Mouse (Mus musculus) spleen, postnatal 10 days (tissue): ENCODE results near the gene Abca7.

ENCODE experiments used
- DNase-seq, 2 experiments: peaks; one replicate each; pipeline ENCODE4 v3.0.0; 2021 to 2022; ENCODE audit warnings: low spot score in 2 of 2

Gene Abca7

DNA sequence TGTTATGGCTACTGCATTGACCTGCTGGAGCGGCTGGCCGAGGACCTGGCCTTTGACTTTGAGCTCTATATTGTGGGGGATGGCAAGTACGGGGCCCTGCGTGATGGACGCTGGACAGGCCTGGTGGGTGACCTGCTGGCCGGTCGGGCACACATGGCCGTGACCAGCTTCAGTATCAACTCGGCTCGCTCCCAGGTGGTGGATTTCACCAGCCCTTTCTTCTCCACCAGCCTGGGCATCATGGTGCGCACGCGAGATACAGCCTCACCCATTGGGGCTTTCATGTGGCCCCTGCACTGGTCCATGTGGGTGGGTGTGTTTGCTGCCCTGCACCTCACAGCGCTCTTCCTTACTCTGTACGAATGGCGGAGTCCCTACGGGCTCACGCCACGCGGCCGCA is 22.2 kb upstream of the Abca7 start:
- DNase-seq: no peak

- no peak for DNase-seq
Measured at GRCm38 (mm10) chr10:79974668-79975067, 21.6 kb upstream of the Abca7 start.

DNA sequence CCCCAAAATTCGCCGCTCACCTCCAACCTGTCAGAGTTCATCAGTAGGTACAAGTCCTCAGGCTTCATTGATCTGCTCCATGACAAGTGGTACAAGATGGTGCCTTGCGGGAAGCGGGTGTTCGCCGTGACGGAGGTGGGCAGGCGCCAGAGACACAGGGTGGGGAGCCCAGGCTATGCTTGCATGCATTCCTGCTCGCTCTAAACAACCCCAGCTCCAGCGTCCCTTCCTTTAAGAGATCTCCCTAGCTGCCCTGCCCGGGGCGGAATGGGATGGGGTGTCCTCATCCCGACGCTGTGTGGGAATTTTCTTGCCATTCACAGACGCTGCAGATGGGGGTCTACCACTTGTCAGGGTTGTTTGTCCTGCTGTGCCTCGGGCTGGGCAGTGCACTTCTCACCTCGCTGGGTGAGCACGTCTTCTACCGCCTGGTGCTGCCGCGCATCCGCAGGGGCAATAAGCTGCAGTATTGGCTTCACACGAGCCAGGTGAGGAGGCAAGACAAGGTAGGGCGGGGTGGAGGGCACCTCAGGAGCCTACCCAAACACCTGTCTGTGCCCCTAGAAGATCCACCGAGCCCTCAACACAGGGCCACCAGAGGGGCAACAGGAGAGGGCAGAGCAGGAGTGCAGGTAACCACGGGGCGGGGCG is 20.1 kb upstream of the Abca7 start:
- no peak for DNase-seq

DNA sequence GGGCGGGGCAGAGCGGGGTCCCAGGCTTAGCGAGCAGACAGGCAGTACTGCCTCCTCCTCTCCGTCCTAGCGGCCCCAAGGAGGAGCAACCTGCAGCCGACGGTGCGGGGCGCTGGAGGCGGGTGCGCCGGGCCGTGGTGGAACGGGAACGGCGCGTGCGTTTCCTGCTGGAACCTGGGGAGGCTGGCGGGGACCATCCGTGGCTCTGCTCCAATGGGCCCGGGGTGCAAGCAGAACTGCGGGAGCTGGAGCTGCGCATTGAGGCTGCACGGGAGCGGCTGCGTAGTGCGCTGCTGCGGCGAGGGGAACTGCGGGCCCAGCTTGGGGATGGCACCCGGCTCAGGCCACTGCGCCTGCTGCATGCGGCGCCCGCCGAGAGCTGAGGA is 19.6 kb upstream of the Abca7 start:
- DNase-seq: no peak

GRCm38 (mm10) chr10:79977324-79977723 is 19.0 kb upstream of the Abca7 start:
- DNase-seq: no peak

DNA sequence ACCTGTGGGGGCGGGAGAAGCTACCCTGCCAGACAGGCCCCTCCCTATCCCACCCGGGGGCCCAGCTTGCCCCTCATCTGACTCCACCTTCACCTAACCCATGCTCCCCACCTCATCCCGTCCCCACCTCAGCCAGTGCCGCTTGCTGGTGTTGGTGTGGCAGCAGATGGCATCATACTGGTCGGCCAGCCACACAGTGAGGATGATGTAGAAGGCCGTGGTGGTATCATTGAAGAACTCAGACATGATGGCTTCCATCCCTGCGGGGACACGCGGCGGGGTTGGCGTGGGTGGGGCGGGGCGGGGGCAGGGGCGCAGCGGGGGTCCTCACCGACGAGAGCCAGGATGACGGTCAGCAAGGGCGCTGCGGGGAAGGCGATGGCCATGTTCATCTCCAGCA is 18.2 kb upstream of the Abca7 start:
- DNase-seq: no peak

- DNase-seq: no peak
Measured at GRCm38 (mm10) chr10:79979401-79980155, 16.7 kb upstream of the Abca7 start.

GRCm38 (mm10) chr10:79983205-79983604 is 13.1 kb upstream of the Abca7 start:
- no peak for DNase-seq

DNA sequence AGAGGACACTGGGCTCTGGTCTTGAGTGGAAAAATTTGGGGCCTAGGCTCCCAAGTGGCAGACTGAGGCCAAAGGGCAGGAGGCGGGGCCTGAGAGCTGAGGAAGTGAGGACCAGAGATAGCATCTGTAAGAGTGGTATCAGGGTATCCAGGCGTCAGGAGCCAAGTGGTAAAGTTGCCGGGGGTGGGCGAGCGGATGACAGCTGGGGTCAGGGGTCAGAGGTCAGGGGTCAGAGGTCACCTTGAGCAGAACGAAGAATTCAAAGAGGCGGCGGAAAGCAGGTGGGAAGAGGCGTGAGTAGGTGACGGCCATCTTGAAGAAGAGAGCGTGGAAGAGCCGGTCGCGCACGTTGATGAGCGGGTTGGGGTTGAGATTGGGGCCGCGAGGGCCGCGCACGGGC is 12.6 kb upstream of the Abca7 start:
- DNase-seq: peak; percentile 68 to 80

- peak; percentile 88 to 91 for DNase-seq
Measured at GRCm38 (mm10) chr10:79984195-79984816, 12.0 kb upstream of the Abca7 start, which contains the start of gene Tmem259. Gene Tmem259, minus strand, starts transcription at chr10:79984330.

- DNase-seq: peak; percentile 94 to 96
Measured at GRCm38 (mm10) chr10:79984871-79985270, 11.4 kb upstream of the Abca7 start.

DNA sequence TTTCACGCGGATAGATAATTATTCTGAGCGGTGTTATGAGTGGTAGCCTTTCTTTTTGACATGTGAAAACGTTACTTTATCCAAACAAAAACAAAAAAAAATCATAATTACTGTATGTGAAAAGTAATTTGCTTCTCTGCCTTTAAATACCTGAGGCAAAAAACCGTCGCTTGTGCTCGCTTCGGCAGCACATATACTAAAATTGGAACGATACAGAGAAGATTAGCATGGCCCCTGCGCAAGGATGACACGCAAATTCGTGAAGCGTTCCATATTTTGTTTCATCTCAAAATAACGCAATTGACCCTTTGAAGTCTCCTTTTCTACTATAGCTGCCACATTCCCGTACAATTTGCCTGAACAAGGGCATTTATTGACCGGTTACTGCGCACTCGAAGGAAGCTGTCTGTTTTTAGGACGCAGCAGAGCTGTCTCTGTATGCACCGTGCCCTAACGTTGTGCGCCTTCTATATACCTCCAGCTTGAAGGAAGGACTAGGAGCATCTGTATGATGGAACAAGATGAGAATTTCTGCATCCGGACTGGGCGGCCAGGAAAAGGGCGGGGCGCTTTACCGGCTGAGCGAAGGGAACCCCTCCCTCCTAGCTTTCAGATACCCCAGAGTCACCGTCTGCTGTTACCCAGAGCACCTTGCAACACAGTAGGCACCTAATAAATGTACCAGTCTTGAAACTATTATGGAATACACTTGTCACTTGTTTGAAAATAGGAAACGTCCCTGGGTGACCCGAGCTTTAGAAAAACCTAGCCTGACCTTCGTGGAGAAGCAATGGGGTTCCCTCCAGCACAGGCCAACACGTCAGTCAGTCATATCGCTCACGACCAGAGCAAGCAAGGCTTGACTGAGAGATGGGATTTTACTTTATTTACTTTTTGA is 10.7 kb upstream of the Abca7 start:
- DNase-seq: peak; percentile 74 to 85

GRCm38 (mm10) chr10:79986232-79986878 is 9.9 kb upstream of the Abca7 start:
- DNase-seq: peak; percentile 60 to 63

DNA sequence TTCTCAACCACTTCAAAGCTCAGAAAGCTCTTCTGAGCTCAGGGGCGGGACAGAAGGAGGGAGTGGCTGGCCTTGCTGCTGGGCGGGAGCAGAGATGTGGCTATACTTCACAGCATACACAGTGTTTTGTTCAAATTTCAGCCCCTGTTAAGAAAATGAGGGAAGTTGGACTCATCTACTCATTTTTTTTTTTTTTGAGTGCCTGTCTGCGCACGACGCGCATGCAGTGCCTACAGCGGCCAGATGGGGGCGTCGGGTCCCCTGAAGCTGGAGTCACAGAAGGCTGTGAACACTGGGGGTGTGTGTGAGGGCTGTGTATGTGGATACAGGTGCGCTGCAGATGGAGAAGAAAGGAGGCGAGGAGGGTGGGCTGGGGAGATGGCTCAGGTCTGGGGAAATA is 9.3 kb upstream of the Abca7 start:
- peak; percentile 88 to 95 for DNase-seq

GRCm38 (mm10) chr10:79987771-79988505 is 8.4 kb upstream of the Abca7 start:
- DNase-seq: no peak

- peak; percentile 45 to 64 for DNase-seq
Measured at GRCm38 (mm10) chr10:79988506-79989271, 7.6 kb upstream of the Abca7 start, which contains the start of gene Cnn2. Gene Cnn2, plus strand, starts transcription at chr10:79988584.

DNA sequence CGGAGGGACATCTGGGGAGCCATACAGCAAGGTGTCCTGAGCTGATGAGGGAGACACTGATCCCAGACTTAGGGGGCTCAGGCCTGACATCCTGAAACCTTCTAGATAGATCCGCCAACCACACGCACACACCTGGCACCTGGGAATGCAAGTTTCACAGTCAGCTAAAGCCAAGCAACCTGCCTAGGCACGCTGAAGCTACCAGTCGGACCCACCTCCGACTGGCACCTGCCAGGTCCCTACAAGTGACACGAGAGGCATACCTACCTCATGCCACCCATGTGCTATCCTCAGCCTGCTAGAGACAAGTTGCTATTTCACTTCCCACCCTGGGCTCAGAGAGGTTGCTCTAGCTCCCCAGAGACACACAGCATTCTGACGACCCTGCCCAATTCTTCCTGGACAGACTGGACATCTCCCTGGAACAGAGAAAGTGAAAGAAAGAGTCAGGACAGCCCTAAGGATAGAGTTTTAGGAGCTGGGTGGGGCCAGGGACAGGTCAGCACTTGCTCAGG is 7.0 kb upstream of the Abca7 start:
- no peak for DNase-seq

GRCm38 (mm10) chr10:79989870-79990269 is 6.4 kb upstream of the Abca7 start:
- no peak for DNase-seq

DNA sequence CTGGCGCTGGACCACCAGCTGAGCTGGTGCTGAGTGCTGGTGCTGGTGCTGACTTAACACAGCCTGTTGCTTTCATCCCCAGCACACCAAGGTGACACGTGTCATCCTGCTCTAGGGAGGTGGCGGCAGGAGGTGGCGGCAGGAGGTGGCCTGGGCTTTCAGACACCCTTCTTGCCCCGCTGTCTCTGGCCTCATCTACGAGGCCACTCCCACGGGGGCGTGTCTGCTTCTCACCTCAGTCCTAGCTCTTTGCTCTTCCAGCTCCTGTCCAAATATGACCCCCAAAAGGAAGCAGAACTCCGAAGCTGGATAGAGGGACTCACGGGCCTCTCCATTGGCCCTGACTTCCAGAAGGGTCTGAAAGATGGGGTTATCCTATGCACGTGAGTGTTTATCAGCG is 5.2 kb upstream of the Abca7 start:
- DNase-seq: no peak

- no peak for DNase-seq
Measured at GRCm38 (mm10) chr10:79991548-79991947, 4.7 kb upstream of the Abca7 start.
